Mouse (Mus musculus) granulocyte monocyte progenitor cell, adult 5-6 weeks (primary cell): Measurements from ENCODE around the gene Cfd. TPM values are rescaled to one million over a fixed set of nuclear protein-coding genes. Genes with fewer than 3 reads are reported as not detected.
A peak's percentile ranks its signal among the peaks of the same experiment; 100 is the strongest.
"Not testable (repeated sequence)": the region's sequence is repeated elsewhere in the genome, so short reads cannot be mapped to it uniquely, and the experiment has no call there.

Experiments used
- ATAC-seq: replicated peaks from 2 replicates; pipeline ENCODE4 v1.8.0; 2016; ENCODE audit warnings: mild to moderate bottlenecking, moderate TSS enrichment, inconsistent platforms; ENCODE audit not compliant: poor library complexity, severe bottlenecking
- total RNA-seq, 2 experiments: library from RNA; stranded (forward) in 1 of 2; stranded (reverse) in 1 of 2; fragments of 200-712, 200-1000 nt in 1 of 2; fragments of >200 nt in 1 of 2; fragmentation: Nextera tagmentation in 1 of 2; gene quantifications; 2 replicates each; pipeline ENCODE4 v1.2.3; 2014 to 2017

The Cfd gene
- total RNA-seq, 2 experiments from 2014 or later: 1.6 TPM; not detected in 1

DNA sequence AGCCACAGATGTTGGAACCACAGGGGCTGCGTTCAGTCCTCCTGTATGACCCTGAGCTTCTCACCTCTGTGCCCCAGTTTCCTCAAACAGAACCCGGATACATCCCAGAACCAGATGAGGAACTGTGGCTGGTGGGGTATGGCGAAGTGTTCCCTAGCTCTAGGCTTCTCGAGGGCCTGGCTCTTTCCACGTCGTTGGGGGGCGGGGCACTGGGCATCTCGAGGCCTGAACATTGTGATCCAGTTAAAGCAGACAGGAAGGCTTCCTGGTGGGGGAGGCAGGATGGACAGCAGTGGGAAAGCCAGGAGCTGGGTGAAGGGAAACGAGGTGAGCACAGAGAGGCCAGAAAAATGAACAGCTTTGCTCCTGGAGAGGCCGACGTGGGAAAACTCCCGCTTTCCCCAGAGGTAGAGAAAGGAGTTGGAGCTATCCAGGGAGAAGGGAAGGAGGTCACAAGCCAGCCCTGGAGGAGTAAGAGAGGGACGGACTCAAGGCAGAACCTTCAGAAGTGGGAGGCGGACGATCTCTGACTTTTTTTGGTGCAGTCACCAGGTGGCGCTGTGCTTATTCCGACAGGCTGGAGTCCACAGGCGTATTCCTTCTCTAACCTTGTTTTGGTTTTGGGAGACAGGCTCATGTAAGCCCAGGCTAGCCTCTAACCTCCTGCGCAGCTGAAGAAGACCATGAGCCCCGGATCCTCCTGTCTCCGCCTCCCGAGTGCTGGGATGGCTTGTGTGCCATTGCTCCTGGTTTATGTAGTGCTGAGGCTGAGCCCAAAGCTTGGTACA, 7.2 kb upstream of the Cfd start:
- ATAC-seq: peak; percentile 21

DNA sequence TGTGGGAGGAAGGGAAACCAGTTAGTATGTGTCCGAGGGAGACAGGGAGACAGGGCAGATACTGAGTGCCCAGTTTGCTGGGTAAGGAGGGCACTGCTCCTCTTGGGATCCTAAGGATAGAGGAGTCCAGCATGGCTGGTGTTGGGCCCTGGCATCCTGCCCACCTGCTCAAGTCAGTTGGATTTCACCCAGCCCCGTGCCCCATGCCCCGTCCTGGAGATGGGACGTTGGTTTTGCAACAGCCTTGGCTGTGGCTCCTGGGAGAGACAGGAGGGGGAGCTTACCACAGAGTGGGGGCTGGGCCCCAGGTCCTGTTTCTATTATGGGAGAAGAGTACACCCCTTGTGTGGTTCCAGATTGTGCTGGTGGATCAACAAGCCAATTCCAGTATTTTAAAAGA, 6.2 kb upstream of the Cfd start:
- peak; percentile 46 for ATAC-seq

DNA sequence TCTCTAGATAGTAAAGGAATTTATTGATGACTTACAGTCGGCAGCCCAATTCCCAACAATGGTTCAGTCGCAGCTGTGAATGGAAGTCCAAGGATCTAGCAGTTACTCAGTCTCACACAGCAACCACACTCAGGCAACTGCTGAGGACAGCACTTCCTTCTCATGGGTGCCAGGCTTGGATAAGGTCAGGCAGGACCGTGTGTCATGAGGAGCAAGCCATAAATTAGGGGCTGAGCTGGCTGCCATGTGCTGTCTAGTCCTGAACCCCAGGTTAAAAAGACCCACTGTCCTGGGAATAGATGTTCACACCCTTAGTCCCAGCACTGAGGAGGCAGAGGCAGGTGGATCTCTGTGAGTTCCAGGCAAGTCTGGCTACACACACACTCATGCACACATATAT, 5.7 kb upstream of the Cfd start:
- not testable (repeated sequence) for ATAC-seq

DNA sequence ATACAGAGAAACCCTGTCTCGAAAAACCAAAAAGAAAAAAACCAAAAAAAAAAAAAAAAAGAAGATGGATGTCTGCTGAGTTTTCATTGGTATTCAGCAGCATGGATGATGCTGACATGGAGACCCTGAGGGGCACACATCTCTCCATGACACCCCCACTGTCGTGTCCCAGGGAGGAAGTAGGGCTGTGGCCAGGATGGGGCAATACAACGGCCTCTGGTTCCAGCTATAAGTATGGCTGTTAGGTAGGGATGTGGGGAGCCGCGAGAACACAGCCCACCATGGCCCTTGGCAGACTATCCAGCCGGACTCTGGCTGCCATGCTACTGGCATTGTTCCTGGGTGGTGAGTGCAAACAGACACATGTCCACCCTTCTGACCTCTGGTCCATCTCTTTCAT, 4.6 kb upstream of the Cfd start, which contains the start of gene Elane:
TSS of gene Elane (plus strand) at position 194 of the 400 bp plus-strand sequence.
- ATAC-seq: peak; percentile 67

DNA sequence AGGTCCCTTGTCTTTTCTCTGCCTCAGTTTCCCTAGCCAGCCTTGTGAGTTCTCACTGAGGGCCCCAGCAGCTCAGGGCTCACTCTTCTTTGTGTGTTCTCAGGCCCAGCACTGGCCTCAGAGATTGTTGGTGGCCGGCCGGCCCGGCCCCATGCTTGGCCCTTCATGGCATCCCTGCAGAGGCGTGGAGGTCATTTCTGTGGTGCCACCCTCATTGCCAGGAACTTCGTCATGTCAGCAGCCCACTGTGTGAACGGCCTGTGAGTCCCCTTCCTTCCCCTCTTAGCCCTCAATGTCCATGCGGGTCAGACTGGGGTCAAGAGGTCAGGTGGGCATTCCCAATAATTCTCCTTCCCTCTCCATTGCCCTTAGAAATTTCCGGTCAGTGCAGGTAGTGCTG, 4.0 kb upstream of the Cfd start:
- ATAC-seq: no peak

DNA sequence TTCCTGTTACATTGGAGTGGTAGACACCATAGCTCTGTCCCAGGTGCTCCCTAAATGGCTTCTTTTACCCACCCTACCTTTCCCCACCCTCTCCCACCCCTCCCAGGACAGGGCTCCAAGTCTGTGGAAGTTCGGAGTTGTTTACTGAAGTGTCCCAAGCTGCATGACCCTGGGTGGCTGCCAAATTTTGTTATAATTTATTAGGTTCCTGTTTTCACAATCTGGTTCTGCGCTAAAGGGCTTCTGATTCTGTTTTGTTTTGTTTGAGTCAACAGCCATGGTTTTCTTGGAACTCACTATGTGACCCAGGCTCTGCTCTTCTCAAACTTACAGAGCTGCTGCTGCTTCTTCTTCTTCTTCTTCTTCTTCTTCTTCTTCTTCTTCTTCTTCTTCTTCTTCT, 1.3 kb upstream of the Cfd start:
- no peak for ATAC-seq

DNA sequence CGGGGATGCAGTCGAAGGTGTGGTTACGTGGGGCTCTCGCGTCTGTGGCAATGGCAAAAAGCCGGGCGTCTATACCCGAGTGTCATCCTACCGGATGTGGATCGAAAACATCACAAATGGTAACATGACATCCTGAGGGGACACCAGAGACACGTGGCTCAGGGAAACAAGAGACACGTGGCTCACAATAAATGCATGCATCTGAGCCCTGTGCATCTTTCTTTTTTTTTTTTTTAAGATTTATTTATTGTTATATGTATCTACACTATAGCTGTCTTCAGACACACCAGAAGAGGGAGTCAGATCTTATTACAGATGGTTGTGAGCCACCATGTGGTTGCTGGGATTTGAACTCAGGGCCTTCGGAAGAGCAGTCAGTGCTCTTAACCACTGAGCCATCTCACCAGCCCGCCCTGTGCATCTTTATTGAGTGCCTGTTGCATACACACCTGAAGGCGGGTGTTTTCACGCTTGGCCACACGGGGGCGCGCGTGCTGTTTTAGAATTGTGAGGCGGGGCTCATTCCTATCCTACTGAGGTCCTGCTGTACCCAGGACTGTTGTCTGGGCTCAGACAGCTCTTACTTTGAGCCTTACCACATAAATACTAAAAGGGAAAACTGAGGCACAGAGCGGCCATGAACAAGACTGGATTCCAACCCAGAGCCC, 1.9 kb downstream of the Cfd start:
- ATAC-seq: peak; percentile 56

DNA sequence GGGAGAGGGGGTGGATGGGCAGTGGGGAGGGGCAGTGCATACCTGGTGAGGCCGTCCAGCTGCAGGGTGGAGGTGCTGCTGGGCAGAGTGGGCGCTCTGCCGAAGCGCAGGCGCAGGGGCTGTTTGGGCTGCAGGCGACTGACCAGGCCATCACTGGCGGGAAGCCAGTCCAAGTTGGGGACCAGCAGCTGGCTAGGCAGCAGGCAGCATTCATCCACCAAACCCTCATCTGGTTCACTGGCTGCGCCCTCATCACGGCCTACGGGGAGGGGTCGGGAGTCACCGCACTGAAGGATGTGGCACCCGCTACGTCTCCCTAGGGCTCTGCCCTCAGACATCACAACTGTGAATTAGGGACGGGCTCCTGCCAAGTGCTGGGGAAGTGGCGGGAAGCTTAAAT, 5.7 kb downstream of the Cfd start:
- ATAC-seq: no peak

DNA sequence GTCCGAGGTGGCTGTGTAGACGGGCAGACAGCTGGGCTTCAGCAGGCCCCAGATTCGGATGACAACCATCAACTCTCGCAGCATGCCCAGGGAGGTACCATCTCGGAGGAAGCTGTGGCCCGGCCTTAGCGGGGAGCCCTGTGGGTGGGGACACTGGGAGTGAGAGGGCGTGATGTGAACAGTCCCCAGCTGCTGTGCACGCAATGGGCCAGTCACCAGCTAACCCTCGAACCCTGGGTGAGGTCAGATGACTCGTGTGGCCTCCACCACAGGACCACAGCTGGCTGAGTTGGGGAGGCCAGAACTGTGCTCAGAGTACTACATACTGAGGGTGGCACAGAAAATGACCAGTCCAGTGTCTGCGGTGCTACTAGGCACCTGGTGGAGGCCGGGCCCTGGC, 6.2 kb downstream of the Cfd start:
- ATAC-seq: peak; percentile 18; the same call in 1 of the 2 replicates

DNA sequence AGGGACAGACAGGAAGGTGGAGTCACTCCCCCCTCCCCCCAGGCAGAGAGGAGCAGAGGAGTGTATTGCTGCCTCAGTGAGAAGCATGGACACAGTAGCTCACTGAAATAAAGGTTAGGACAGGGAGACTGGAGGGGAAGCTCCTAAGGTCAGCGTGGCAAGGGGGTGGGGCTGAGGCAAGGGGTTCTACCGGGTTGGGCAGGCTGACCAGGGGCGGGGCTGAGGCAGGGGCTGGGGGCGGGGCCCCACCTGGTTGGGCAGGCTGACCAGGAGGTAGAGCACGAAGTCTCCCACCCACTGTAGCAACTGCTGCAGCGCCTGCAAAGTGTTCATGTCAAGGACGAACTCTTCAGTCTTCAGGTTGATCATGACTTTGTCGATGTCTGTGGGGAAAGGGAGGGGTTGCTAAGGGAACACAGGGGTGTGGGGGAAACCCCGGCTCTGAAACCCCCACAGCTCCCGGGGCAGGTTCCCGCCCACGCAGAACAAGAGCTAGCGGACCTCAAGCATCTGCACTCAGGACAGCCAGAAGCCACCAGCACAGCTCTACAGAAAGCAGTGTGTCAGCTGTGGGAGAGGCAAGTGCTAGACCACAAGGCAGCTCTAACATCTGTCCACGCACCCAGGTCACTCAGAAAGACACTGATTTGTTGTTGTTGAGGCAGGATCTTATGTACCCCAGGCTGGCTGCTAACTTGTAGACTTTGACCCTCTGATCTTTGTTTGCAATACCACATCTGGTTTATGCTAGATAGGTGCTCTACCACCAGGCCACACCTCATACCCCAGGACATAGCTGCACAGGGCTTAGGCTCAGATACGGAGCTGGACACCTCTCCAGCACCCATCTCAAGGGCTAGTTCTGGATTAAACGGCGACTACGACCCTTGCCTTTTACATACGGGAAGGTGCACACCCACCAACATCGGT, 6.9 kb downstream of the Cfd start:
- 0 out of 2 replicates have a peak, but pooled peaks have one; percentile 6 for ATAC-seq

DNA sequence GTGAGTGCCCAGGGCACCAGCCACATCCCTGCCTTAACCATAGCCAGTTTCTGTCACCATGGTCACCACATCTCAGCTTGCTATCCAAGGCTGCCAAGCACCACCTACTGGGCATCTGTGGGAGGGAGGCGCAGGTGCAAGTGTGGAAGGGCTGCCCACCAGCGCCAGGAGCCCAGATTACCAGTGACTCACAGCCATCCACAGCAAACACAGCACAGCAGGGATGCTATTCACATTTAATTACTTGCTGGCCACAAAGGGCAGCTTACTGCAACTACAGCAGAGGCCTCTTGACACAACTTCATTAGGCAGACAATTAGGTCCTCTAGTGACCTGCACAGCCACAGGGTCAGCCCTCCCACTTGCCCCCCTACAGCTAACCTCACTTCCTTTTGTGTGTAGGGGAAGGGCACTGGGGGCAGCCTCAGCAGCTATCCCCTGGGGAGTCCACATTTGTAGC, 10.3 kb downstream of the Cfd start:
- ATAC-seq: peak; percentile 38; the same call in 1 of the 2 replicates

DNA sequence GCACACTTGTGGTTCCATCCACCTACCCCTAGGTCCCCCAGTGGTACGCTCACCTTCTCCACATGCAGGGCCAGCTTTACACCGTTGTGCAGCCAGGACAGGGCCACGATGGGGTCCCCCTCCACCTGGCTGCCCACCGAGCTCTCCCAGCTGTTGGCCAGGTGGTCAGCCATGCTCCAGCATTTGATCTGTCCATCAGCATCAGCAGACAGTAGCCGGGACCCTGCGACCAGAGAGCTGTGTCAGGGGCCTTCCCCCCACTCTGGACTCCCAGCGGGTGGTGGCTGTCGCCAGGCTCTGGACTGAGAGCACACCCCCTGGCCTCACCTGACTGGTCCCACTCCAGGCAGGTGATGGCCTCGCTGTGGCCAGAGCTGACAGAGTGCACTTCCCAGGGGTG, 16.1 kb downstream of the Cfd start:
- ATAC-seq: no peak

DNA sequence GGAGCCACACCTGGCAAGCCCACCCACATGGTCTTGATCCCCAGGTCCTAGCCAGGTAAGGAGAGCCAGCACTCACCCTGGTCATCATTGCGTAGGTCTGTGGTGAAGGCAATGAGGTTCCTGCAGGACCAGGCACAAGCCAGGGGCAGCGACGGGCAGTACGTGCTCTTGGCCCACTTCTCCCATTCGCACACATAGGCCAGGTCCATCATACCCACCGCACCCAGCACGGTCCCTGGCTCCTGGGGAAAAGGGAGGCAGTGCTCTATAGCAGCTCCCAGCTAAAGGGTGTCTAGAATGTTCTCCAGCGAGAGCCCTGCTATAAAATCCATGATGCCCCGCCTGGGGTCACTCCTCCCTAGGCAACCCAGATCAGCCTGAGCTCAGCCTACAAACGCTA, 16.8 kb downstream of the Cfd start:
- no peak for ATAC-seq

DNA sequence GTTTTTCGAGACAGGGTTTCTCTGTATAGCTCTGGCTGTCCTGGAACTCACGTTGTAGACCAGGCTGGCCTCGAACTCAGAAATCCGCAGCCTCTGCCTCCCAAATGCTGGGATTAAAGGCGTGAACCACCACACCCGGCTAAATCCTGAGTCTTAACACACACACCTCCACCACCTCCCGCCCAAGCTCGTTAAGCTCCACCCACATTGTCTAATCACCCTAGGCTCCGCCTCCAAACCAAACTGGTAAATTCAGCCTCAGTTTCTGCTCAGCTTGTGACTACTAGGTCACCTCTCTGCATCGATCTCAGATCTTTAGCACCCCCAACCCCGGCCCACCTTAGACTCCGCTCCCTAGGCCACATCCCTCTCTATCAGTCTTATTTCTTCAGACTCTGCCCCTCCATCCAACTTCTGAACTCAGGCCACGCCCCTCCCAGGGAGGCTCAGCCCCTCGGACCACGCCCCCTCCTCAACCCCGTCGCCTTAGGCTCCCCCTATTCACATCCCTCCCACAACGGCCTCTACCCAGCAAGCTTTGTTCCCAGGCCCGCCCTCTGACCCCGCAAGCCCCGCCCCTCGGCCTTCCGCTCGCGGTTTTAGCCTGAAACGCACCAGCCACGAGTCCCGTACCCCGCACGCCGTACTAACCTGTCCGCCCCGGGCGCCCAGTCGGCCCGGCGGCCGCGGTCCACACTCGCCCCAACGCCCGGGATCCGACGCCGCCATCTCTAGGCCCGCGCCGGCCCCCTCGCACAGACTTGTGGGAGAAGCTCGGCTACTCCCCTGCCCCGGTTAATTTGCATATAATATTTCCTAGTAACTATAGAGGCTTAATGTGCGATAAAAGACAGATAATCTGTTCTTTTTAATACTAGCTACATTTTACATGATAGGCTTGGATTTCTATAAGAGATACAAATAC, 17.8 kb downstream of the Cfd start, which contains the start of gene Med16:
TSS of gene Med16 (minus strand) at position 757 of the 925 bp plus-strand sequence.
- ATAC-seq: peak; percentile 95

DNA sequence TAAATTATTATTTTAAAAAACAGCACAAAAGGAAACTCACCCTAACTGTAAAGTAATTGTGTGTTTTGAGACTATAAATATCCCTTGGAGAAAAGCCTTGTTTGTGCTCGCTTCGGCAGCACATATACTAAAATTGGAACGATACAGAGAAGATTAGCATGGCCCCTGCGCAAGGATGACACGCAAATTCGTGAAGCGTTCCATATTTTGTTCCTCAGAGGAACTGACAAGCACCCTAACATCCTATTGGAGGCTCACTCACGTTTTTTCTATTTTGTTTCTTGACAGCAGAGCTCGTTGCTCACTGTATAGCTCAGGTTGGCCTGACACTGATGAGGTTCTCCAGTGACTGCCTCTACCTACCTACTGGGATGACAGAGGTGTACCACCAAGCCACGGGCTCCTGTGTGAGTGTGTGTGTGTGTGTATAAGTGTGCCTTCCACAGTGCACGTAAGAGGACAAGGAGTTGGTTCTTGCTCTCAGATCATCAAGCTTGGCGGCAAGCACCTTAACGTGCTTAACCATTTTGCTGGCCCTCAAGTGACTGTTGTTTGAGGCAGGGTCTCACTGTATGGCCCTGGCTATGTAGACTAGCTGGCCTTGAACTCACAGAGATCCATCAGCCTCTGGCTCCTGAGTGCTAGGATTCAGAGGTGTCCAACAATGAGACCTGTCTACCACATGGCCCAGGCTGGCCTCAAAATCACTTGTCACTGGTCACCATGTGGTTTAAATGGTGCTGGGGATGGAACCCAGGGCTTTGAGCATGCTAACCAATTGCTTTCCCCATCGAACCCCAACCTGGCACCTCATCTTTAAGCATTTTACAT, 18.7 kb downstream of the Cfd start:
- peak; percentile 10 for ATAC-seq

DNA sequence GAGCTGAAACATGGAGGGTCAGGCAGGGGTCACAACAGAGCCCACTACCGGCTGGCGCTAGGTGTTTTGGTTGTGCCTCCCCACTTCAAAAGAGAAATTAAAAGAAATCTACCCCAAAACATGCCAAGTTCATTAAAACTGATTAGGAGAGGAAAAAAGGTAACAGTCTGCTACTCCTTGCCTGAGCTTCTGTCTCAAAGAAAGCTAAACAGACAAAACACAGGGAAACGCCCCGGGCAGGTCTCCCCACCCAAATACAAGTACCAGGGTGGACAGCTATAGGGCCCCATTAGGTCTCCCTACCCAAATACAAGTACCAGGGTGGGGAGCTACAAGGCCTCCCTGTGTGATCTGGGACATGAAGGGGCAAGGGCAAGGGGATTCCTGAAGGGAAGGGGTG, 19.9 kb downstream of the Cfd start, which contains the start of gene Gm26602:
TSS of gene Gm26602 (plus strand) at position 301 of the 400 bp plus-strand sequence.
- ATAC-seq: no peak

DNA sequence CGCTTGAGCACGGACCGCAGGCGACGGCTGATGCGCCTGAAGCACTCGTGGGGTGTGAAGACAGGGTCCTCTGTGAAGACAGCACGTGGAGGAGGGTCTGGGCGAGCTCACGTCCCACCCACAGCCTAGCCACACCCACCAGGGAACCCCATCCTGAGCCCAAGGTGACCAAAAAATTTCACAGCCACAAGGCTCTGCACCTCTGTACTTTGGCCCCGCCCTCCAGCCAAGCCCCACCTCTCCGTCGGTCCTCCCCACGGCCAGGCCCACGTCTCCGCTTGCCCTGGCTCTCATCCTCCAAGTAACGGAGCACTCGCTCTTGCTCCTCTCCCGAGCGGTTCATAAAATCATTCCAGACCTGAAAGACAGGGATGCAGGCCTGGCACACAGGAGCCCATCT, 21.8 kb downstream of the Cfd start:
- ATAC-seq: no peak
